Mouse (Mus musculus) intestine, embryonic 14.5 days (tissue): ENCODE results near the gene Gpkow. TPM values are rescaled to one million over a fixed set of nuclear protein-coding genes. Genes with fewer than 3 reads are reported as not detected.

Experiments used
- ATAC-seq: fragments of 200-750 bp; cut with Nextera tagmentation; replicated peaks from 2 replicates; pipeline ENCODE4 v1.8.0; 2017; ENCODE audit warnings: low read depth, moderate number of reproducible peaks, moderate TSS enrichment, moderate library complexity; ENCODE audit not compliant: low FRiP score, low TSS enrichment
- DNase-seq: peaks from one replicate; pipeline ENCODE4 v3.0.0-alpha.2; 2018; ENCODE audit warnings: low spot score
- H3K27ac ChIP-seq: fragments of 300-500 bp; sonication (generic); 2 replicates; pipeline ENCODE4 v1.5.1; 2014; ENCODE audit warnings: low read depth, mild to moderate bottlenecking, control low read depth
- H3K27me3 ChIP-seq: fragments of 300-500 bp; sonication (generic); replicated peaks from 2 replicates; pipeline ENCODE4 v1.6.1; 2014; ENCODE audit warnings: low read length, control low read depth; ENCODE audit not compliant: control insufficient read depth, insufficient read depth
- H3K36me3 ChIP-seq: fragments of 300-500 bp; sonication (generic); 2 replicates; pipeline ENCODE4 v1.6.1; 2014; ENCODE audit warnings: low read length, control low read depth; ENCODE audit not compliant: control insufficient read depth, insufficient read depth
- H3K4me1 ChIP-seq: fragments of 300-500 bp; sonication (generic); replicated peaks from 2 replicates; pipeline ENCODE4 v1.6.1; 2014; ENCODE audit warnings: low read length, control low read depth, mixed read lengths; ENCODE audit not compliant: control insufficient read depth, insufficient read depth
- H3K4me2 ChIP-seq: fragments of 300-500 bp; sonication (generic); 2 replicates; pipeline ENCODE4 v1.6.1; 2014; ENCODE audit warnings: low read length
- H3K4me3 ChIP-seq: fragments of 300-500 bp; sonication (generic); 2 replicates; pipeline ENCODE4 v1.5.1; 2014; ENCODE audit warnings: low read depth, low read length, control low read depth, mixed read lengths
- H3K9ac ChIP-seq: fragments of 300-500 bp; sonication (generic); 2 replicates; pipeline ENCODE4 v1.6.1; 2014; ENCODE audit warnings: mild to moderate bottlenecking, low read length
- H3K9me3 ChIP-seq: fragments of 300-500 bp; sonication (generic); 2 replicates; pipeline ENCODE4 v1.6.1; 2016; ENCODE audit warnings: low read length, control low read depth; ENCODE audit not compliant: control insufficient read depth
- WGBS: fragments of 180-500 bp; shearing (Covaris S2); extraction: QIAGEN DNeasy Blood & Tissue Kit; methylation state at CpG from one replicate; pipeline ENCODE4 v1.1.7; 2014; 5-methylcytosine and 5-hydroxymethylcytosine counted together
- polyA plus RNA-seq: library from polyadenylated mRNA; unstranded; fragments of >200 nt; fragmentation: Nextera tagmentation; extraction: Ambion mirVana; gene quantifications from 2 replicates; pipeline ENCODE4 v1.2.1, GENCODE M21; 2014

The Gpkow gene
- polyA plus RNA-seq, 1 experiment from 2014 or later, result 33.6 TPM

- Histone ChIP-seq H3K9me3 (no peaks in the 10 kb centered on the region), H3K4me2 (peak within 1 kb of the TSS; percentile 52), H3K36me3 (peaks cover 12% of the 10 kb centered on the region; the same call in 1 of the 2 replicates), H3K27me3 (no peaks in the 10 kb centered on the region), H3K4me1 (no peaks in the 10 kb centered on the region), H3K27ac (peak within 1 kb of the TSS; percentile 57; the same call in 1 of the 2 replicates), H3K4me3 (peak within 1 kb of the TSS; percentile 44), H3K9ac (peak within 1 kb of the TSS; percentile 47)
- ATAC-seq (peak; percentile 93), DNase-seq (peak; percentile 85)
- WGBS, result 16% methylated on average over 42 of the region's 42 CpGs
Observed at GRCm38 (mm10) chrX:7728215-7728921, 31.4 kb downstream of the Gpkow start, which contains the start of gene Praf2. Gene Praf2, plus strand, starts transcription at chrX:7728439.

GRCm38 (mm10) chrX:7728922-7729265, 32.0 kb downstream of the Gpkow start:
- Histone ChIP-seq H3K4me3 (peak overlapping the region; percentile 44), H3K36me3 (peaks cover 12% of the 10 kb centered on the region; the same call in 1 of the 2 replicates), H3K27ac (no peak overlapping the region; the same call in 1 of the 2 replicates), H3K9ac (peak overlapping the region; percentile 47), H3K27me3 (no peaks in the 10 kb centered on the region), H3K4me1 (no peaks in the 10 kb centered on the region), H3K4me2 (peak overlapping the region; percentile 52), H3K9me3 (no peaks in the 10 kb centered on the region)
- DNase-seq, result no peak
- 8% methylated on average over 4 of the region's 4 CpGs for WGBS
- ATAC-seq, result peak; percentile 60

- DNase-seq (peak; percentile 79), ATAC-seq (no peak)
- no peak overlapping the region for H3K4me2 ChIP-seq
- WGBS, result 32% methylated on average over 26 of the region's 26 CpGs
- 0 out of 2 replicates have a peak, but pooled peaks cover 11% of the 10 kb centered on the region for H3K36me3 ChIP-seq
- no peaks in the 10 kb centered on the region for H3K9me3 ChIP-seq
- no peak overlapping the region for H3K4me3 ChIP-seq
- H3K4me1 ChIP-seq, result no peaks in the 10 kb centered on the region
- no peak overlapping the region for H3K9ac ChIP-seq
- no peaks in the 10 kb centered on the region for H3K27me3 ChIP-seq
- H3K27ac ChIP-seq, result no peak overlapping the region
Observed at GRCm38 (mm10) chrX:7733571-7734156, 36.7 kb downstream of the Gpkow start.

DNA sequence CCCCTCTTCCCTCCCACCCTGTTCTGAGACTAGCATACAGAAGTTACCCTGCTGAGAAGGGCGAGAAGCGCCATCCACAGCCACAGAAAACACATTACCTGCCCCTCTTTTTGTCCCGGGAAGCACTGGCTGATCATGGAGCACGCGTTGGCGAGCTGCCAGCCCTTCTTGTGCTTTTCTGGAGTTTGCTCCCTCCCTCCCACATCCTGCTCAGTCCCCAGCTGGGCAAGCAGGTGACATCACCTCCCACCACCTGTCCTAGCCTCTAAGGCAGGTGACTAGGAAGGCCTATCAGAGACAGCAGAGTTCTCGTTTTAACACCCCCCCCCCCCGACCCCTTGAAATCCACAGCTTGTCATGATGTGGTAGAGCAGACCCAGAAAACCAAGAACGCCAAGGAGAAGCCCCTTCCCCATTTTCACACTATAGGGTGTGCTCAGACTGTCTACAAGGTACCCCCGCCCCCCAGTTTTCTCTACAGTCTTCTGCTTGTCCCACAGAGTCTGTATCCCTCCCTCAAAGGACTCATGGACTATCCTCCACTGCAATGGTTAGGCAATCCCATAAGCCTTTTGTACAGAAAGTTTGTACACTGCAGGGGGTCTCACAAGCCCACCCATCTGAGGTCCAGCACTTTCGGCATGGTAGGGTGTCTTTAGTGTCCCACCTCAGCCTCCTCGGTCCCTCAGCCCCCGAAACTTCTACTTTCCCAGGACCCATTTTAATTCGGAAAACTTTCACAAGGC, 42.6 kb downstream of the Gpkow start:
- no peaks in the 10 kb centered on the region for H3K4me1 ChIP-seq
- peak; percentile 76 for ATAC-seq
- H3K36me3 ChIP-seq, result 0 out of 2 replicates have a peak, but pooled peaks cover 11% of the 10 kb centered on the region
- no peak for DNase-seq
- 61% methylated on average over 14 of the region's 14 CpGs for WGBS
- H3K9ac ChIP-seq, result no peak overlapping the region
- no peaks in the 10 kb centered on the region for H3K27me3 ChIP-seq
- H3K27ac ChIP-seq, result no peak overlapping the region
- H3K9me3 ChIP-seq, result no peaks in the 10 kb centered on the region
- no peak overlapping the region for H3K4me3 ChIP-seq
- peak overlapping the region; percentile 13 for H3K4me2 ChIP-seq

- Histone ChIP-seq H3K27me3 (no peaks in the 10 kb centered on the region), H3K27ac (no peak overlapping the region), H3K4me3 (no peak overlapping the region), H3K9me3 (no peaks in the 10 kb centered on the region), H3K36me3 (0 out of 2 replicates have a peak, but pooled peaks cover 11% of the 10 kb centered on the region), H3K4me2 (peak overlapping the region; percentile 13), H3K4me1 (no peaks in the 10 kb centered on the region), H3K9ac (no peak overlapping the region)
- DNase-seq (no peak), ATAC-seq (peak; percentile 73)
- 39% methylated on average over 10 of the region's 10 CpGs for WGBS
Observed at GRCm38 (mm10) chrX:7740082-7740819, 43.3 kb downstream of the Gpkow start.

DNA sequence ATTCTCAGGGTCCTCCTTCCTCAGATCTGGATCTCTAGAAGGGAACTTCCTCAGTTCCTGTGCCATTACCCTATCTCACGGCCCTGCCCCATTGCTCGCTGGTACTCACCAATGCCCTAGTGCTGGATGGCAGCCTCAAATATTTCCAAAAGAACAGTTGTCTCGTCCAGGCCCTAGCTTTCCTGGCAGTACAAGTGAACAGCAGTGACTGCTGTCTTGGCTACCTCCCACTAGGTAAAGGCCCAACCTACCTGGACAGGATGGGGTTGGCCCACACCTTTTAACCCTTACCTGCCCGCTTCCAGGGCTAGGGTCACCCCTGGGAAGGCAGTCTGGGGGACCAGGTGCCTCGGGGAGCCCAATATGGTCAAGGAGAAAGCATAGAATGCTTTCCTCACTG, 44.2 kb downstream of the Gpkow start:
- no peak overlapping the region for H3K4me3 ChIP-seq
- H3K9me3 ChIP-seq, result no peaks in the 10 kb centered on the region
- DNase-seq (no peak), ATAC-seq (no peak)
- WGBS, result 64% methylated on average over 5 of the region's 5 CpGs
- H3K9ac ChIP-seq, result no peak overlapping the region
- 0 out of 2 replicates have a peak, but pooled peaks cover 11% of the 10 kb centered on the region for H3K36me3 ChIP-seq
- H3K4me1 ChIP-seq, result no peaks in the 10 kb centered on the region
- H3K27me3 ChIP-seq, result no peaks in the 10 kb centered on the region
- H3K27ac ChIP-seq, result no peak overlapping the region
- H3K4me2 ChIP-seq, result no peak overlapping the region

- Histone ChIP-seq H3K9ac (no peak overlapping the region), H3K4me1 (no peaks in the 10 kb centered on the region), H3K27me3 (no peaks in the 10 kb centered on the region), H3K4me3 (no peak overlapping the region), H3K36me3 (no peaks in the 10 kb centered on the region), H3K9me3 (no peaks in the 10 kb centered on the region), H3K27ac (no peak overlapping the region), H3K4me2 (no peak overlapping the region)
- WGBS, result 56% methylated on average over 5 of the region's 5 CpGs
- no peak for ATAC-seq
- DNase-seq, result no peak
Observed at GRCm38 (mm10) chrX:7743470-7743869, 46.5 kb downstream of the Gpkow start.

- no peaks in the 10 kb centered on the region for H3K4me1 ChIP-seq
- 47% methylated on average over 1 of the region's 1 CpGs for WGBS
- no peaks in the 10 kb centered on the region for H3K27me3 ChIP-seq
- no peaks in the 10 kb centered on the region for H3K9me3 ChIP-seq
- no peak overlapping the region for H3K27ac ChIP-seq
- no peaks in the 10 kb centered on the region for H3K36me3 ChIP-seq
- ATAC-seq, result no peak
- no peak for DNase-seq
- H3K4me2 ChIP-seq, result no peak overlapping the region
- no peak overlapping the region for H3K9ac ChIP-seq
- no peak overlapping the region for H3K4me3 ChIP-seq
Observed at GRCm38 (mm10) chrX:7744940-7745339, 48.0 kb downstream of the Gpkow start.
